8 mouse cellular contexts compared by ENCODE assay signal in genomic region chr2:20894100-20894690, GRCm38 (mm10).
DNase-seq lines count a peak whose midpoint lies in the region; ATAC-seq and TF ChIP-seq lines count a peak whose summit lies in the region.

No protein-coding gene starts in this region.

- H3K4me3 ChIP-seq in heart, embryonic 14.5 days (ENCODE audit: control insufficient read depth in 1 of 2, insufficient read depth in 1 of 2, low read depth in 1 of 2, low read length in 2 of 2) = no peak overlapping the region
- no peak overlapping the region for H3K4me3 ChIP-seq in liver, adult 2 months (ENCODE audit: insufficient read depth, low read depth, low read length)

- DNase-seq in ovary, postnatal 36 days (ENCODE audit: low spot score) = peak; percentile 14
- no peak for DNase-seq in ovary, postnatal 10 days (ENCODE audit: low spot score)
- peak; percentile 68 for DNase-seq in cerebellum, adult 9-10 months
- peak; percentile 51 for DNase-seq in liver, adult 2 months (ENCODE audit: extremely low read depth, low read depth, low spot score)
- peak; percentile 21 for DNase-seq in naive thymus-derived CD4-positive, alpha-beta T cell, adult 2 months (ENCODE audit: low read depth)
- no peak for DNase-seq in urinary bladder, postnatal 14 days (ENCODE audit: low spot score)
- no peak for DNase-seq in spleen, postnatal 4 days (ENCODE audit: low spot score in 2 of 2)

- H3K4me1 ChIP-seq in heart, embryonic 14.5 days (ENCODE audit: control insufficient read depth in 2 of 2, insufficient read depth in 2 of 2, low read length in 2 of 2) = peaks cover 3 to 17% of the 10 kb centered on the region in 2 experiments
- H3K4me1 ChIP-seq in liver, adult 2 months (ENCODE audit: control insufficient read depth, insufficient read depth, low read length) = peaks cover 3% of the 10 kb centered on the region; the same call in 1 of the 2 replicates

- TF ChIP-seq POLR2A in liver, adult 2 months (IDR thresholded peaks at IDR 0.05; ENCODE audit: extremely low read depth, insufficient read depth, low read length) = no peak

- no peaks in the 10 kb centered on the region for H3K9me3 ChIP-seq in heart, embryonic 14.5 days (ENCODE audit: control insufficient read depth, low read length)

- no peak overlapping the region for H3K9ac ChIP-seq in heart, embryonic 14.5 days (ENCODE audit: low read length)
- H3K9ac ChIP-seq in liver, adult 2 months (ENCODE audit: low read depth, low read length) = no peak overlapping the region

- H3K36me3 ChIP-seq in heart, embryonic 14.5 days (ENCODE audit: control insufficient read depth, insufficient read depth, low read length) = peaks cover 14% of the 10 kb centered on the region
- H3K36me3 ChIP-seq in liver, adult 2 months (ENCODE audit: control insufficient read depth, insufficient read depth, low read length) = peaks cover 2% of the 10 kb centered on the region; the same call in 1 of the 2 replicates

- peaks cover 4% of the 10 kb centered on the region; the same call in 1 of the 2 replicates for H3K79me2 ChIP-seq in liver, adult 2 months (ENCODE audit: control insufficient read depth, insufficient read depth, low read length)

- H3K27ac ChIP-seq in heart, embryonic 14.5 days (replicated peaks in 1 of 2; ENCODE audit: control insufficient read depth in 1 of 2, insufficient read depth in 1 of 2, low read depth in 2 of 2, low read length in 2 of 2) = 0 out of 4 replicates have a peak overlapping the region, but pooled peaks of 1 of the 2 experiments have one; percentile 28
- no peak overlapping the region for H3K27ac ChIP-seq in liver, adult 2 months (replicated peaks; ENCODE audit: insufficient read depth, low read depth, low read length)

- no peak overlapping the region for H3K4me2 ChIP-seq in heart, embryonic 14.5 days (ENCODE audit: low read length)

- H3K27me3 ChIP-seq in heart, embryonic 14.5 days (ENCODE audit: control insufficient read depth, insufficient read depth, low read length) = no peaks in the 10 kb centered on the region
- H3K27me3 ChIP-seq in liver, adult 2 months (ENCODE audit: control insufficient read depth, insufficient read depth, low read length) = no peaks in the 10 kb centered on the region

- WGBS in heart, embryonic 14.5 days = 24% methylated on average over 5 of the region's 5 CpGs
- 43% methylated on average over 5 of the region's 5 CpGs for WGBS in liver, adult 2 months

- TF ChIP-seq CTCF in liver, adult 2 months (IDR thresholded peaks at IDR 0.05; ENCODE audit: low read depth, low read length) = peak; percentile 77

- ATAC-seq in heart, embryonic 14.5 days (ENCODE audit: insufficient number of reproducible peaks, insufficient read depth, low FRiP score, low read depth) = peak; percentile 68; the same call in 1 of the 2 replicates

Comparison
In these comparisons a context has a peak if more than half of its experiments do, and no peak if none do; other contexts are left out.
1. DNase-seq: peak in ovary, postnatal 36 days (single experiment), cerebellum, adult 9-10 months (single experiment), liver, adult 2 months (single experiment) and naive thymus-derived CD4-positive, alpha-beta T cell, adult 2 months (single experiment); none in ovary, postnatal 10 days (single experiment), urinary bladder, postnatal 14 days (single experiment) and spleen, postnatal 4 days (0 of 2).